Mouse (Mus musculus) kidney, postnatal 36 days (tissue): ENCODE measurements around the gene Rab30.

Experiments used
- DNase-seq, 2 experiments: peaks; one replicate each; pipeline ENCODE4 v3.0.0; 2021 to 2022; ENCODE audit warnings: mixed read lengths in 2 of 2

Gene Rab30

GRCm38 (mm10) chr7:92870161-92870560 is 128.8 kb downstream of the Rab30 start:
- no peak for DNase-seq

- no peak for DNase-seq
Observed at GRCm38 (mm10) chr7:92871596-92871995, 130.2 kb downstream of the Rab30 start.

DNA sequence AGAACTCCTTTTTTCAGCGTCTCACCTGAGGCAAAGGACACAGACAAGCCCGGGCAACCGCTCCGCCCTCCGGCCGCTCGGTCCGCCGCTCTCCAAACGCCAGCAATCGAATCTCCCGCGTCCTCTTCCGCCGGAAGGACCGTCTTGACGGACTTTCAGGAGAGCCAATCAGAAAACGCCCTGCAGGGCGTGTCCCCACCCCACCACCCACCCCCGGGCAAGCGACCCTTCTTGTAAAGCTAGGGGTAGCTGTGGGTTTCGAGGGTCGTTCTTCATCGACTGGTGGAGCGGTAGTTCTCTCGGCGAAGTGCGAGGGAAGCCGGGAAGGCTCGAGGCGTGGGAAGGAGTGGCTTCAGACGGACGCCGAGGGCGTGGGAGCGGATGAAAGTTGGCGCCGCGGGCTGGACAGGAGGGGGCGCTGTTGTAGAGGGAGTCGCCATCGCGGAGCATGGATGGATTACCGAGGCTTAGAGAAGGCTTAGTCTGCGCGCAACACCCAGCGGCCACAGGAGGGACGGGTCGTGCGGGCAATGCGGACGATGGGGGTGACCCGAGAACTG is 132.8 kb downstream of the Rab30 start, which contains the start of the genes Ddias and Prcp:
Ddias (minus strand) TSS at position 132 of the 560 bp plus-strand sequence.
Prcp (plus strand) TSS at position 355 of the 560 bp plus-strand sequence.
- peak; percentile 94 to 97 for DNase-seq

DNA sequence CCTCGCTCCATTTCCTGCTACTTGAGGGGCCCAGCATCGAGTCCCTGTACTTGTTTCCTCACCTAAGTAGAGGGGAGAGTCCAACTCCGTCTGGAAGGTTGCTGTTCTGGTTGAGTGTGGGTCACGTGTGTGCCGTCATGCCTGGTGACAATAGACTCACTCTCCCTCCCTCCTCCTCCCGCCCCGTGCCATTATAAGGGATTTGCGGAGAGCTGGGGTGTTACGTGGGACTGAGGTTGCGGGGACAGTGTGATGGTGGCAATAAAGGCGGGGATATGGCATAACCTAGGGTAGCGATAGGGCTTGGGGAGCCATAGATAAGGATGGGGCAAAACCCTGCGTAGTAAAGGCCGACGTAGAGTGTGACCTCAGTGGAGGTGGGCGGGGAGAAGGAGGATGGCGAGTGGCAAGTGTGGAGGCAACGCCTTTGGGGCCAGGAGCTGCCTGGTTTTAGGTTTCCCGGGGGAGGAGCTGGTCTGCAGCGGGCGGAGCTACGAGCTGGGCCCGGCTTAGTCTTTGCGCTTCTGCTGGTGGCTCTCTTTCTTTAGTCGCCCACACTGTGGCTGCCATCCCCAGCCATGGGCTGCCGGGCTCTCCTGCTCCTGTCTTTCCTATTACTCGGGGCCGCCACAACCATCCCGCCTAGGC is 133.5 kb downstream of the Rab30 start:
- DNase-seq = peak; percentile 92 to 94

- peak; percentile 8 to 46 for DNase-seq
Observed at GRCm38 (mm10) chr7:92876066-92876465, 134.7 kb downstream of the Rab30 start.

- DNase-seq = peak in 1 of 2 experiments; percentile 18
Observed at GRCm38 (mm10) chr7:92876538-92876937, 135.1 kb downstream of the Rab30 start.

- DNase-seq = peak; percentile 24 to 57
Observed at GRCm38 (mm10) chr7:92878575-92879285, 137.3 kb downstream of the Rab30 start.

DNA sequence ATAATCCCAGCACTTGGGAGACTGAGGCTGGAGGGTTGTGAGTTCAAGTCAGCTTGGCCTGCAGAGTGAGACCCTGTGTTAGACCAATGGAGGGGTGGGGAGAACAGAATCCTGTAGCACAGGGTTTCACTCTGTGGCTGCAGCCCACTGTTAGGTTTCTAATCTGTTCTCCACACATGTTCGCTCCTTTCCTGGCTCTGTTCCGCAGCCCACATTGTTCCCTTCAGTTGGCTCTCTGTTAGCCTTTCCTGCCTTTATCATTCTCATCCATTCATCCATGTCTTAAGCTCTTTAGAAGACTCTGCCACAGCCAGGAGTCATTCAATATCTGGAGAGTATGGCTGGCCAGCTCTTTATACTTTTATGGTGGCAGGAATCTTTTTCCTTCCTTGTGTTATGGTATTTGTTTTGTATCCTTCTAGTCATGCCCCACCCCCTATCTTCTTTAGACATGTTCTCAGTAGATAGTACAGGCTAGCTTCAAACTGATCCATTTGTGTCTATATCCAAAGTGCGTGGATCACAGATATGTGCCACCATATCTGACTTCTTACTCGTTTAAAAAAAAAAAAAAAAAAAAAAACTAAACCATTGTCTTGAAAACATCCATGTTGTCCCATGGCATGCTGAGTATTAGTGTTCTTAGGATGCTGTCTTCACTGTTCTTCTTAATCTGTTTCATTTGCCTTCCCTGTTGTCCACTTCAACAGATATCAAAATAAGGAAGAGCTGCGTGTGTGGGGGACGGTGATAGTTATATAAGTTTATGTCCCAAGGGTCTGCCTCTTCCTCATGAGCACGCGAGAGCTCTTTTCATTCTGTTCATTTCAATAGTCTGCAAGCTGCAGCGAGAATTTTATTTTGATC is 142.7 kb downstream of the Rab30 start:
- DNase-seq = no peak

GRCm38 (mm10) chr7:92884998-92885660 is 143.7 kb downstream of the Rab30 start:
- DNase-seq = no peak

GRCm38 (mm10) chr7:92886801-92887200 is 145.4 kb downstream of the Rab30 start:
- DNase-seq = no peak

GRCm38 (mm10) chr7:92887230-92887629 is 145.8 kb downstream of the Rab30 start:
- DNase-seq = no peak

DNA sequence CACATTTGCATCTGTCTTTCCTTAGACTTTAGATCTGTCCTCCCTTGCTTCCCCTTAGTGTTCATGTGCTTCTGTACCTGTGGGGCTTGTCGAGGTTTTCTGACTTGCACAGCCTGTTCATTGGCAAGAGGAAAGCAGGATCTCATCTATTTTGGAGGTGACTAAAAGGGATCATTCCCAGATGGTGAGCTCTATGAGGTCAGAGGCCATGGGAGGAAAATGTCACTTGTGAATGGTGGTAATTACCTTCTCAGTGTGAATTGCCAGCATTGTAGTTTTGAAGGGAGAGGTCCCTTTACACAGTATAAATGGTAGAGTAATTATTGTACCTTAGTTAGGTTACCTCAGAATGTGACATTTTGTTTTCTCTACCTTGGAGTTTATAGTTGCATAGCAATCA is 148.8 kb downstream of the Rab30 start:
- no peak for DNase-seq

GRCm38 (mm10) chr7:92890618-92891230 is 149.3 kb downstream of the Rab30 start:
- no peak for DNase-seq

GRCm38 (mm10) chr7:92893478-92893877 is 152.1 kb downstream of the Rab30 start:
- DNase-seq = no peak
